Mouse (Mus musculus): Measurements from ENCODE around the gene Clmp. TPM values are rescaled to one million over a fixed set of nuclear protein-coding genes. Genes with fewer than 3 reads are reported as not detected.

Clmp gene
- polyA plus RNA-seq, 1 experiment: 3.5 TPM

- TF ChIP-seq EP300 (IDR thresholded peaks at IDR 0.05; ENCODE audit: insufficient read depth, low read depth, low read length): no peak
- no peak for TF ChIP-seq POLR2A (IDR thresholded peaks at IDR 0.05; ENCODE audit: insufficient read depth, low read length)
- no peak for TF ChIP-seq CTCF (IDR thresholded peaks at IDR 0.05; ENCODE audit: low read depth, low read length)
- Histone ChIP-seq H3K4me1 (ENCODE audit: control insufficient read depth, insufficient read depth, low read length) (no peaks in the 10 kb centered on the region), H3K27me3 (ENCODE audit: control insufficient read depth, insufficient read depth, low read length, poor library complexity, severe bottlenecking) (no peaks in the 10 kb centered on the region), H3K27ac (ENCODE audit: insufficient read depth, low read length) (no peak overlapping the region), H3K4me3 (ENCODE audit: low read depth, low read length) (no peak overlapping the region), H3K9me3 (replicated peaks; ENCODE audit: control insufficient read depth, insufficient read depth, low read length, poor library complexity, severe bottlenecking) (no peaks in the 10 kb centered on the region), H3K36me3 (ENCODE audit: control insufficient read depth, insufficient read depth, low read length, poor library complexity, severe bottlenecking) (no peaks in the 10 kb centered on the region), H3K9ac (ENCODE audit: low read depth, poor library complexity, severe bottlenecking) (no peak overlapping the region)
Measured at GRCm38 (mm10) chr9:40717875-40718185, 32.1 kb downstream of the Clmp start.

- Histone ChIP-seq H3K9ac (ENCODE audit: low read depth, poor library complexity, severe bottlenecking) (no peak overlapping the region), H3K27me3 (ENCODE audit: control insufficient read depth, insufficient read depth, low read length, poor library complexity, severe bottlenecking) (no peaks in the 10 kb centered on the region), H3K27ac (ENCODE audit: insufficient read depth, low read length) (no peak overlapping the region), H3K36me3 (ENCODE audit: control insufficient read depth, insufficient read depth, low read length, poor library complexity, severe bottlenecking) (no peaks in the 10 kb centered on the region), H3K4me1 (ENCODE audit: control insufficient read depth, insufficient read depth, low read length) (no peaks in the 10 kb centered on the region), H3K4me3 (ENCODE audit: low read depth, low read length) (no peak overlapping the region), H3K9me3 (replicated peaks; ENCODE audit: control insufficient read depth, insufficient read depth, low read length, poor library complexity, severe bottlenecking) (no peaks in the 10 kb centered on the region)
- TF ChIP-seq CTCF (IDR thresholded peaks at IDR 0.05; ENCODE audit: low read depth, low read length) (no peak), EP300 (IDR thresholded peaks at IDR 0.05; ENCODE audit: insufficient read depth, low read depth, low read length) (no peak), POLR2A (IDR thresholded peaks at IDR 0.05; ENCODE audit: insufficient read depth, low read length) (no peak)
Measured at GRCm38 (mm10) chr9:40720881-40721280, 35.1 kb downstream of the Clmp start.

GRCm38 (mm10) chr9:40723311-40723772, 37.6 kb downstream of the Clmp start:
- H3K9ac ChIP-seq (ENCODE audit: low read depth, poor library complexity, severe bottlenecking): no peak overlapping the region
- TF ChIP-seq POLR2A (IDR thresholded peaks at IDR 0.05; ENCODE audit: insufficient read depth, low read length): no peak
- no peaks in the 10 kb centered on the region for H3K27me3 ChIP-seq (ENCODE audit: control insufficient read depth, insufficient read depth, low read length, poor library complexity, severe bottlenecking)
- no peak overlapping the region for H3K4me3 ChIP-seq (ENCODE audit: low read depth, low read length)
- no peak overlapping the region for H3K27ac ChIP-seq (ENCODE audit: insufficient read depth, low read length)
- no peaks in the 10 kb centered on the region for H3K4me1 ChIP-seq (ENCODE audit: control insufficient read depth, insufficient read depth, low read length)
- no peaks in the 10 kb centered on the region for H3K9me3 ChIP-seq (replicated peaks; ENCODE audit: control insufficient read depth, insufficient read depth, low read length, poor library complexity, severe bottlenecking)
- H3K36me3 ChIP-seq (ENCODE audit: control insufficient read depth, insufficient read depth, low read length, poor library complexity, severe bottlenecking): no peaks in the 10 kb centered on the region

GRCm38 (mm10) chr9:40724978-40725377, 39.2 kb downstream of the Clmp start:
- no peaks in the 10 kb centered on the region for H3K9me3 ChIP-seq (replicated peaks; ENCODE audit: control insufficient read depth, insufficient read depth, low read length, poor library complexity, severe bottlenecking)
- H3K36me3 ChIP-seq (ENCODE audit: control insufficient read depth, insufficient read depth, low read length, poor library complexity, severe bottlenecking): no peaks in the 10 kb centered on the region
- TF ChIP-seq POLR2A (IDR thresholded peaks at IDR 0.05; ENCODE audit: insufficient read depth, low read length) (no peak), EP300 (IDR thresholded peaks at IDR 0.05; ENCODE audit: insufficient read depth, low read depth, low read length) (no peak), CTCF (IDR thresholded peaks at IDR 0.05; ENCODE audit: low read depth, low read length) (no peak)
- H3K4me3 ChIP-seq (ENCODE audit: low read depth, low read length): no peak overlapping the region
- H3K9ac ChIP-seq (ENCODE audit: low read depth, poor library complexity, severe bottlenecking): no peak overlapping the region
- no peaks in the 10 kb centered on the region for H3K4me1 ChIP-seq (ENCODE audit: control insufficient read depth, insufficient read depth, low read length)
- no peaks in the 10 kb centered on the region; the same call in 1 of the 2 replicates for H3K27me3 ChIP-seq (ENCODE audit: control insufficient read depth, insufficient read depth, low read length, poor library complexity, severe bottlenecking)
- H3K27ac ChIP-seq (ENCODE audit: insufficient read depth, low read length): no peak overlapping the region

- Histone ChIP-seq H3K4me1 (ENCODE audit: control insufficient read depth, insufficient read depth, low read length) (peaks cover 2% of the 10 kb centered on the region), H3K9ac (ENCODE audit: low read depth, poor library complexity, severe bottlenecking) (no peak overlapping the region), H3K4me3 (ENCODE audit: low read depth, low read length) (no peak overlapping the region), H3K36me3 (ENCODE audit: control insufficient read depth, insufficient read depth, low read length, poor library complexity, severe bottlenecking) (no peaks in the 10 kb centered on the region), H3K27me3 (ENCODE audit: control insufficient read depth, insufficient read depth, low read length, poor library complexity, severe bottlenecking) (no peaks in the 10 kb centered on the region; the same call in 1 of the 2 replicates), H3K27ac (ENCODE audit: insufficient read depth, low read length) (no peak overlapping the region), H3K9me3 (replicated peaks; ENCODE audit: control insufficient read depth, insufficient read depth, low read length, poor library complexity, severe bottlenecking) (no peaks in the 10 kb centered on the region)
- TF ChIP-seq EP300 (IDR thresholded peaks at IDR 0.05; ENCODE audit: insufficient read depth, low read depth, low read length) (no peak), POLR2A (IDR thresholded peaks at IDR 0.05; ENCODE audit: insufficient read depth, low read length) (no peak), CTCF (IDR thresholded peaks at IDR 0.05; ENCODE audit: low read depth, low read length) (no peak)
Measured at GRCm38 (mm10) chr9:40727140-40727823, 41.5 kb downstream of the Clmp start.

- Histone ChIP-seq H3K9ac (ENCODE audit: low read depth, poor library complexity, severe bottlenecking) (no peak overlapping the region), H3K36me3 (ENCODE audit: control insufficient read depth, insufficient read depth, low read length, poor library complexity, severe bottlenecking) (no peaks in the 10 kb centered on the region), H3K4me1 (ENCODE audit: control insufficient read depth, insufficient read depth, low read length) (peaks cover 2% of the 10 kb centered on the region), H3K4me3 (ENCODE audit: low read depth, low read length) (no peak overlapping the region), H3K9me3 (replicated peaks; ENCODE audit: control insufficient read depth, insufficient read depth, low read length, poor library complexity, severe bottlenecking) (no peaks in the 10 kb centered on the region), H3K27me3 (ENCODE audit: control insufficient read depth, insufficient read depth, low read length, poor library complexity, severe bottlenecking) (no peaks in the 10 kb centered on the region; the same call in 1 of the 2 replicates), H3K27ac (ENCODE audit: insufficient read depth, low read length) (no peak overlapping the region)
- TF ChIP-seq EP300 (IDR thresholded peaks at IDR 0.05; ENCODE audit: insufficient read depth, low read depth, low read length): no peak
- no peak for TF ChIP-seq CTCF (IDR thresholded peaks at IDR 0.05; ENCODE audit: low read depth, low read length)
- no peak for TF ChIP-seq POLR2A (IDR thresholded peaks at IDR 0.05; ENCODE audit: insufficient read depth, low read length)
Measured at GRCm38 (mm10) chr9:40727824-40728495, 42.2 kb downstream of the Clmp start.

Measured in ES-Bruce4 (cell line).